Mouse (Mus musculus) gastrocnemius, postnatal 4 days (tissue): ENCODE measurements at regions not wholly inside any gene's neighbourhood (a gene's known extent, or its start where the extent isn't known, plus 50 kb on each side); places are given as distances from the start of the nearest gene placed in this dataset.

Source experiments
- DNase-seq, 2 experiments: peaks; one replicate each; pipeline ENCODE4 v3.0.0; 2021 to 2022; ENCODE audit warnings: low spot score in 2 of 2, mixed read lengths in 2 of 2

DNA sequence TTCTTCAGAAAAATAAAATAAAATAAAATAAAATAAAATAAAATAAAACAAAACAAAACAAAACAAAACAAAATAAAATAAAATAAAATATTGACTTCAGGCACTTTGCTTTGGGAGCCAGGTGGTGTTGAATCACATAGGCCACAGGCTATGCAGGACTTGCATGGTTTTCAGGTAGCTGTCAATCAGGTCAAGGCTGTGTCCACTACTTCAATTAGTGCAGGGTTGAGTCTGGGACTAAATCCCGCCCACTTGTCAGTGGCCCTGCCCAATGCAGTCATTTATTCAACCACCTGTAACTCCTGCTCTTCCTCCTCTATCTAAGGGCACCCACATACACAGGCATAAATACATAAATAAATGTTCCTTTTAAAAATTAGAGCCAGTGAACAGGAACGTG, 497.3 kb upstream of the Gm5415 start:
- no peak for DNase-seq

DNA sequence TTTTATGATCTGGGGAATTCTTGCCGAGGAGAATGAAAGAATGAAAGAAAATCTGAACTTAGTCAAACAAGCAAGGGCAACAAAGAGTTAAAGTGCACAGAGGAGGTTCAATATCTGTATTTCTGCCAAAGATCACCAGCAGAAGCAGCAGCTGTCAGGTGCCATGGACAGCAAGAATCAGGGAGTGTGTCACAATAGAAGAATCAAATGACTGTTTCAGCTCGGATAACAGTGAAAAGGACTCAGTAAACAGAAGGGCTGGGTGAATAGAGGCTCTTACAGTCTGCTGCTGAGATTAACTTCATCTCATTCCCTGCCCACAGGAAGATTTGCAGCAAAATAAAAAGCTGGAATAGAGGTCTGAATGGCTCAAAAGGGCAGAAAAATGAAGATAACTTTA, 495.3 kb upstream of the Gm5415 start:
- no peak for DNase-seq

DNA sequence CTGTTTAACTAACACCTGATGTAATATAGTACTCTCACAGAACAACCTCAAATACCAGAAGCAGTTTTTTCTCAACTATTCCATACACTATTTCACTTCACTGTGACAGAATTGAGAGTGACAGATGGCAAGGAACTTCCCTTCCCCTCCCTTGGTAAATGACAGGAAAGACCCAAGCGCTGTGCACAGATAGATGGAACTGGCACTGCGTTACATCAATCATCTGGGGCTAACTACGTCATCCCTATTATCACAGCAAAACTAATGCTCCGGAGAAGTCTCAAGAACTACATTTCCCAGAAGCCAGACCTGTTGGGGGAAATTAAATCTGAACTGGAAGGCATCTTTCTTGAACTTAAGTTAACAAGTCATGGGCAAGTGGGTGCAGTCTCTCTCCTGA, 493.6 kb upstream of the Gm5415 start:
- no peak for DNase-seq

DNA sequence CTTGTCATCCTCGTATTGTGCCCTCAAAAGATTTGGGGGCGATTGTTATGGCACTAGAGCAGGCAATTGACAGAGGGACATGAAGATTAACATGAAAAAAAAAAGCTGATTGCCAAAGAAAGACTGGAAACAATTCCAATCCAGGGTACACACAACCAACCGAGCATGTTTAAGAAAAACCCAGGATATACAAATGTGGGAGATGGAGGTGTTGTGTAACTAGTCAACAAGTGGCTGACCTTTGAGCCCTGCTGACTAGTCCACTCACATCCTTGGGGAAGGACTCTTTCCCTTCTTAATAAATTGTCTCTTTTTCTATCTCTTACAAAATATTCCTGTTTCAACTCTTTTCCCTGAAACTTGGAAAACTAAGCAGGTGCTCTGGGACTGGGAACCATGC, 484.9 kb upstream of the Gm5415 start:
- no peak for DNase-seq

DNA sequence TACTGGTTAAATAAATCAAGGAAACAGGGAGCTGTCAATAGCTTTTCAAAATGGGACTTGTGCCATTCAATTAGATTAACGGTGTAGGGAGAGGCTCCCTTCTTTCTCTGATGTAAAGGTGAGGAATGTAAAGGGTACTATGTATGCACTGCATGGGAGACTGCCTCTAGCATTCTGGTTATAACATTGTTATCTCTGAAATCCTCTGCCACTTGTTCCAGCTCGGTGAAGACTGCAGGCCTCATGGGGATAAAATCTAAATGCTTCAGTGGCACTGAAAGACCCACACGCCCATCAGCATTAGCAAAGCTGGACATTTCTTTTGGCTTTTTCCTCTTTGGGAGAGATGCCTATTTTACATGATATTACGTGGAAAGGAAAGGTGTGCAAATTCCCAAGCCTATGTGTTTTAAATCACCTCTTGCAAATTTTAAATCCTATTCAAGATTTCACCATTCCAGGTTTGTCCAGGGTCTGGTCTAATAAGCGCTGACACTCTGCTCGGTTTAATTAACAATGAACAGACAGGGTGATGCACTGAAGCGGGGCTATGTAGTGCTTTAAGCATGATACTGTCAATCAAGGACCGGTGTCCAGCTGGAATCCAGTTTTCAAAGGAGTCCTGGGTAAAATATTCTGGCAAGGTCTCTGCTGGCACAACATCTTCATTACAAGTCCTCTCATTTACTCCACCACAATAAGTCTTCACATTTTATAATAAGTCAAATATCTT, 479.8 kb upstream of the Gm5415 start:
- no peak for DNase-seq

DNA sequence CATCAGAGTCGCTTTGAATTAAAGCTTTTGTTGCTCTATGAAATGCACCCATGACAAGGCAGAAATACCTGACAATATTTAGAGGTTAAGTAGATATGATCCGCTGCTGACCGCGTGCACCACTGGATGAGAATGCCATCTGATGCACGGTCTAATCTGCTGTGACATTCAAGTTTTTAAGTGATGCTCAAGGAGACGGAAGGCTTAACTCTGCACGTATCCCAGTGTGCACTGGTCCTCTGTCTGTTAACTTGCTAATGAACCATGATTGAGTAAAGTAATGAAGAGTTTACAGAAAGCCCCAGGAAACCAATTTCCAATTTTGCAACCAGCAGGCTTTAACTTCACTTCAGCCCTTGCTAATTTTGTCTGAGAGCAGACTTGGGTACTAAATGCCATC, 478.3 kb upstream of the Gm5415 start:
- no peak for DNase-seq

DNA sequence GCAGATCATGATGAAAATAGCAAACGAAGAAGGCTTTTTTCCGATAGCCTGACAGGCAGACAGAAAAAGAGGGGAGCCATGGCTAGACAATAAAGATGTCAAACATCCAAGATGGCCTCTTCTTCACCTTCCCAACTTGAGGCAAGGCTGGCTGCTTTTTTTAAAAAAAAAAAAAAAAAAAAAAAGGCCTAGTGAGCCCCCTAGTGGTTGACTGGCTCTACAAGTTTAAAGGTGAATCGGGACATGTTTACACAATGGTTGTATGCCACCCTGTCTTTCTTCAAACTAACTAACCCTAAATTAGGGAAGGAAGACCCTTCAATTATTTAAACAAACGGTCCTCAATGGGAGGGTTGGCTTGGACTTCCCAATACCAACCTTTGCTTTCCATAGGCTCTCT, 475.8 kb upstream of the Gm5415 start:
- no peak for DNase-seq

DNA sequence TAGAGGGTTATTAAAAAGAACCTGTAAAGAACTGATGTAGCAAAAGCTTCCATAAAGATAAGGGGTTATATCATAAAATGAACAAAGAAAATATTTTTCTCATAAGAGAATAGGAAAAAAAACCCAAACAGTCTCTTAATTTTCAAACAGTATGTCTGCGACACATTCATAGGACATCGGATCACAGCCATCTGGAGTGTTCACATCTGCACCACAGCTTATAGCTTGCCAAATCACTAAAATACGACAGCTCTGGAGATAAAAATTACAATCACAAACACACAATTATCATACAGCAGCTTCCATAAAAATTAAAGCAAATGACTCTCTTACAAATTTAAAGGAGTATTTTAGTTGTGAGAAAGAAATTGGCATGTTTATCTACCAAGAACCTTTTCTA, 456.9 kb upstream of the Gm5415 start:
- no peak for DNase-seq

DNA sequence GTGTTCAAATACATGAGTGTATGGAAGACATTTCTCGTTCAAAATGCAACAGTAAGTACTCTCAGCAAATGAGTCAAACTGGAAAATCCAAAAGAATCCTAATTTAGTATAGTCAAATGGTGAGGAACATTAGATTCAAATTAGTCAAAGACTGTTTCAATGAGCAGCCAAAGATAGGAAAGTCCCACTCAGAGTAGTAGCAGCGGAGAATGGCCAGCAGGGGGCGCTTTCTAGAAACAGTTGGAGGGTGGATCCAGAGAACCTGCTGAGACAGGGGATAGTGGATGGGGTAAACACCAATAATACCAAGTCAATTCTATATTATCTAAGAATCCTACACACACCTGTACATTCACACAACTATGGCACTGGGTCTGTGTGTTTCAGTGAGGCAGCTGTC, 417.9 kb upstream of the Gm5415 start:
- DNase-seq: no peak

DNA sequence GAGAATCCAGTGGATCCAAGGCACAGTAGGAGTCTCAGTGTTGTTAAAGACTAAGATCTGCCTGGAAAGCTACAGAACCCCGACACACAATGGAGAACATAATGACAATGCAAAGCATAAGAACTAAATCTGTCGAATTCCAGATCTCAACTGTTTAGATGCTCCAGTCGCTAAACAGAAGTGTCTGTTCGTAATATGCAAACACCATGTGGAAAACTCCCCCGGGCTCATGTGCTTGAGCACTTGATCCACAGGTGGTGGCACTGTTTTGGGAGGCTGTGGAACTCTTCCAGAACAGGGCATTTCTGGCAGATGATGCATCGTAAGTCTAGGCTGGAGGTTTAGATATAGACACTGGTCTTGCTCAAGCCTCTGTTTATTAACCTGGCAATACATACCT, 412.2 kb upstream of the Gm5415 start:
- no peak for DNase-seq

DNA sequence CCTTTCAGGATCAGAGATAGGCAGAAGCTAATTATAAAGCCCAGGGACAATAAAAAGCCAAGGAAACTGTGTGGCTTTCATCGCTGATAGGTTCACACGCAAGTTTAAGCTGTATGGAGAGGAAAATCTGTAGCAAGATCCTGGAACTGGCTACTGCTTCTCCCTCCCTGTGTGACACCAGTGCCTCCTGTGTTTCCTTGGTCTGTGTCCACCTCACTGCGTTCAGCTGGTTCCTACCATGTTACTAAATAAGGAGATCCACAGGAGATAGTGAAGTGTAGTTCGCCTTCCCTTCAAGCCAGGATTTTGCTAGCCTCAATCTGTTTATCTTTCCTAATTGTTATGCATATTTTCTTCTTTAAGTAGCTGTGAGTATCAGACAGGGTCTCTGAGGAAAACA, 399.2 kb upstream of the Gm5415 start:
- no peak for DNase-seq

DNA sequence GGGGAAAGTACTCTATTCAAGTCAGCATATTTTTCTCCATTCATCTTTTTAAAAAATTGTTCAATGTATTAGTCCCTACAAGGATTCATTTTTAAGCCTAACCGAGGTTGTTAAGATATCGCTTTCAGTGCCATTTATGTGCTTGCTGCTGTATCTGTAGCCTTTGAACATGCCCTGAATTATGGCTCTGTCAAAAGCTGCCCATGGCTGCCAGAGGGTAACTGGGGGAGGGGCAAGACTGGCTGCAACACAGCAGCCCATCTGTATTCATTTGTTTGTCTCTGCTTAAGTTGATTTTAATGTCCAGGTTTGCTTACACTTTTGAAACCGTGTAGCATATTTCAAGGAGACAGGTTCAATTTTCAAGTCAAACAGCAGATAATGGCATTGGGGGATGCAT, 383.3 kb upstream of the Gm5415 start:
- DNase-seq: no peak

DNA sequence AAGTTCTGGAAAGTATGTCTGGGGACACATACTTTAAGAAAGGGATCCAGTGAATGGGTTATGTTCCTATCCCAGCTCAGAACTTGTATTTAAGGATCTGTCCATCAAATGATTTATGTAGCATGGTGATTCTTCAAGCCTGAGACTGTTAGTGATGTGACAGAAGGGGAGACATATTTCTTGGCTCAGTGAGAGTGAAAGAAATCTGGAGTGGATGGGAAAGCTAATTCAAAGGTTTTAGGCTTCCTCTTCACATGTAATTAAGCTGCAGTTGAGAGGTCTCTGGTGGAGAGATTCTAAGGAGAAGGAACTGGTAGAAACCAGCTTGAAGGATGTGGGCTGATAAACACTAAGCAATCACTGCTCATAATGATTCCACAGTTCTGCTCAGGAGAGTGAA, 355.3 kb upstream of the Gm5415 start:
- no peak for DNase-seq

DNA sequence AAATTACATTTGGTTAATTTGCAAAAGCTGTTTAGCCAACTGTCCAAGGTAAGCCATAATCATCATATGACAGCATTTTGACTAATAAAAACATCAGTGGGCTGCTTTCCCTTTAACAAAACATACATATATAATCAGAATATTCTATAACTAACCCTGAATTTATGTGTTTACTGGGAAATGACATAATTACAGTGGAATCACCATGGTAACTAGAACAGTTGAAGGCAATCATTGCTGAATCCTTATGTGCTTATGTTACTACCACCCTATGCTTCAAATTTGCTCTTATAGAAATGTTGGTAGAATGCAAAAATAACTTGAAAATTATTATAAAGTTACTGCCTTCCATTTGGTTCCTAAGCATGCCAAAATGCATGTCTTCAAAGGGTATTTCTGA, 340.6 kb upstream of the Gm5415 start:
- DNase-seq: no peak

DNA sequence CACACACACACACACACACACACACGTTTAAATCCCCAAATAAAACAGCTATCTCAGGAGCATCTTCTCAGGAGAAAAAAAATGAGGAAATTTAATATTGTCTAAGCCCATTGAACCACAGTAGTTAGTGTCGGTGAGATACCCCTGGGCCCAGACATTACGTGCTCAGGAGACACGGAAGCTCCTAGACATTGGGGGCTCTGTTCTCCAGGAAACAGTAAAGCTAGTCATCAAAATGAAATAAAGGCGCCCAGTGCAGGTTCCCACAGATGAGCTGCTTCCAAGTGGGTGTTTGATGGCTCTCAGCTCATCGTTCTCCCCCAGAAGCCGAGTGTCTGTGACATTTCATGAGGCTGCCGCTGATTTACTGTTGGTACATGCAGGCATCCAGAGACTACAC, 325.8 kb upstream of the Gm5415 start:
- no peak for DNase-seq

DNA sequence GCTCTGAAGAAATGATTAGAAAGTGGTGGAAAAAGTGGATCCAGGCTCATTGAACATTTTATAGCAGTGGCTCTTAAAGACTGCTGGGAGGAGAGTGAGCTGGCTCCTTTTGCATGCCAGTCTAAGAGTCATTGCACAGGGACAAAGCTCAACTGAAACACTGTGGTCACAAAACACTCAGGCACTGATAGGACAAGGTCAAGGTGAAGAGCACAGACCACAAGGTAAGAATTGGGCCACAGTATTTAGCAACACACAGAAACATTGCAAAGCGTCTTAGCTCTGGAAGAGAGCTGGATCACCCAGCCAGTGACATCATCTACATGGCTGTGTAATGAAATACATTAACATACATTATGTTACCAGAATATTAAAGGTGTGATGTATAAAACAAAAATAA, 319.0 kb upstream of the Gm5415 start:
- no peak for DNase-seq

DNA sequence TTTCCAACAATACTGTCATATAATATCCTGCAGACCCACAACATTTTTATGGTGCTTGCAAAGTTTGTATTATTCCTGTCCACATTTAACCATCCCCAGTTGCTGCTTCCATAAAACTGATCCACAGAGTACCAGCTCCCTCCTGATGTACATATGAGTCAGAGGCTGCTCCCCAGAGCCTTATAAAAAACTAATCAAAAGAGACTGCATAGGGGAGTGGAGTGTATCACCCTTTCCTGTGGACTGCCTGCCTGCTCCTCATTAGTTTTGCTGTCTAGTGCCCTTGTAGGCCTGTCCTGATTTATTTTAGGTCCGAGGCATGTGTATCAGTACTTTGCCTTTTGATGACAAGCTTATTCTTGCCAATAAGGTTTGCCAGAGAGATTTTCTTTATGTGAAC, 310.9 kb upstream of the Gm5415 start:
- DNase-seq: no peak
